Mouse (Mus musculus): ENCODE data around the gene 1700029I15Rik. TPM values are rescaled to one million over a fixed set of nuclear protein-coding genes. Genes with fewer than 3 reads are reported as not detected.

Gene 1700029I15Rik
- total and polyA plus RNA-seq, 3 experiments, result 0.67 to 3.4 (median 3.0) TPM

DNA sequence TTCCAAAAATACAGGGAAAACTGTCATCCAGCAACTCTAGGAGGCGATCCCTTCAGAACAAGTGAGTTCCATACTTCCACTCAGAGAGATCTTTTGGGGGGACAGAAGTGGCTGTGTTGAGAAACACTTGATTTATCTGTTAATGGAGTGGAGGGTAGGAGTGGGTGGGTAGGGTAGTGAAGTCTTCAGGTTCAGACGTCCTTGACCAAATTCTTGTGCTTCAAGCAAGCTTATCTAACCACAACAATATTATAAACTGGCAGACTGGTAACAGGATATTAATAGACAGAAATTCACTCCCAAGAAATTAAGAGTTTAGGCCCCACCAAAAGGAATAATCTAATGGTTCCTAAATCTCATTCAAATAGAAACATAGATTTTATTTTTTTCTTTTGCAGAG, 47.8 kb downstream of the 1700029I15Rik start:
- H3K4me1 ChIP-seq (ENCODE audit: control insufficient read depth in 1 of 2, insufficient read depth in 2 of 2), result peaks cover 11 to 59% of the 10 kb centered on the region in 2 experiments
- DNase-seq (ENCODE audit: extremely low read depth), result no peak
- H3K9me3 ChIP-seq (replicated peaks; ENCODE audit: low read length), result no peaks in the 10 kb centered on the region
- in situ Hi-C loops (cut with MboI; ENCODE audit: low pct_ligation_motif_present, low pct_unique_long_range_greater_than_20kb, low sequenced_read_pairs) (loop anchor here (5.0 kb wide), 1 partner anchor 443 kb away; no protein-coding TSS in a partner anchor), dilution Hi-C loops (cut with MboI; ENCODE audit: extremely low pct_ligation_motif_present, extremely low pct_unique_long_range_greater_than_20kb, low sequenced_read_pairs) (no loop called here)
- H3K79me2 ChIP-seq (replicated peaks; ENCODE audit: control insufficient read depth, extremely low read depth, insufficient read depth, poor library complexity, severe bottlenecking), result peaks cover 53% of the 10 kb centered on the region
- peaks cover 4% of the 10 kb centered on the region for H3K27me3 ChIP-seq (replicated peaks)
- no peak overlapping the region for H3K27ac ChIP-seq (ENCODE audit: insufficient read depth, low read depth)
- H3K4me3 ChIP-seq (replicated peaks in 1 of 3; ENCODE audit: low read depth in 2 of 3, low read length in 2 of 3, poor library complexity in 1 of 3), result no peak overlapping the region
- H3K9ac ChIP-seq (ENCODE audit: insufficient read depth, low read depth), result no peak overlapping the region
- TF ChIP-seq UBTF (IDR thresholded peaks at IDR 0.05; ENCODE audit: low read depth, low read length) (no peak), MAFK (IDR thresholded peaks at IDR 0.05; ENCODE audit: insufficient replicate concordance, low read length) (no peak), MEF2A (IDR thresholded peaks at IDR 0.05; ENCODE audit: borderline replicate concordance, low read depth, low read length) (no peak), ZNF384 (IDR thresholded peaks at IDR 0.05; ENCODE audit: low read depth, low read length) (no peak), IRF4 (IDR thresholded peaks at IDR 0.05; ENCODE audit: low read depth, low read length) (no peak), GABPA (IDR thresholded peaks at IDR 0.05; ENCODE audit: insufficient replicate concordance, low read depth, low read length) (no peak), USF1 (IDR thresholded peaks at IDR 0.05; ENCODE audit: low read depth, low read length) (no peak)
- peaks cover 27 to 69% of the 10 kb centered on the region in 2 experiments for H3K36me3 ChIP-seq (replicated peaks in 1 of 2; ENCODE audit: control insufficient read depth in 1 of 2, insufficient read depth in 1 of 2, low read length in 1 of 2)
- H3K4me2 ChIP-seq (ENCODE audit: insufficient read depth, low read depth, poor library complexity, severe bottlenecking), result no peak overlapping the region

DNA sequence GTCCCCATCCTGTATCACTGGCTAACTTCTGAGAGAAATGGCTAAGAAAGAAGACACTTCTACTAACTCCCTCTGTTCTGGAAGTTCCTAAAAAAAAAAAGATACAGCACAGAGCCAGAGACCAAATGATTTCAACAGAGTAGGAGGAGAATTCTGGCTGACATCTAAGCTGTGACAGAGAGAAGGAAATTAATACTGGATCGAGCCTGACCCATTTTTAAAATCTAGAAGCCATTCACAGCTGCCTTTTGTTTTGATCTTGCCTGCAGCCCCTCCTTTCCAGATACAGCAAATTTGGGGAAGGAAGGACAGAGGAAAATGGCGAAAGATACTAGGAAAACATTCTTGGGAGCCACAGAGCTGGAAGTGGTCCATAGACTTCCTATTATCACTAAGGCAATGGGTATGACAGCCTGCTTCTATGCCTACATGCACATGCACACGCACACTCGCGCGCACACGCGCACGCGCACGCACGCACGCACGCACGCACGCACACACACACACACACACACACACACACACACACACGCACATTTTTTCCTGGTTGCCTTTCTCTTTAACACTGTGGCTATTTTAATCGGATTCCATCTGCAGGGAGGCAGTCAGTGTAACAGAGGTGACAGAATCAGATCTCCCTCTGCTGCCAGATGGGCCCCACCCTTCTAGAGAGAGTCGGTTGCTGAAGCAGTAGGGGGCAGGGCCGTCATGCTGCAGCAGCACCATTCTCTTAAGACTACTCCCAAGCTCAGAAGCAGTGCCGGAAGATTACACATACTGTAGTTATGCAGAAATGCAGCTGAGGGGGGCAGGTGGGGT, 48.6 kb downstream of the 1700029I15Rik start:
- no peak for TF ChIP-seq CHD2 (IDR thresholded peaks at IDR 0.05; ENCODE audit: low read length)
- no peak for TF ChIP-seq ELF1 (IDR thresholded peaks at IDR 0.05; ENCODE audit: low read depth, low read length)
- no peak for TF ChIP-seq POLR2A (IDR thresholded peaks at IDR 0.05; ENCODE audit: low read depth, low read length)
- TF ChIP-seq ETS1 (conservative IDR thresholded peaks at IDR 0.05; ENCODE audit: low read depth, low read length), result no peak
- TF ChIP-seq TBP (conservative IDR thresholded peaks at IDR 0.05; ENCODE audit: low read depth, low read length), result no peak
- TF ChIP-seq SMC3 (IDR thresholded peaks at IDR 0.05; ENCODE audit: low read depth, low read length), result no peak
- no peak for TF ChIP-seq E2F4 (IDR thresholded peaks at IDR 0.05; ENCODE audit: insufficient replicate concordance, low read depth, low read length)
- no peak for TF ChIP-seq PAX5 (IDR thresholded peaks at IDR 0.05; ENCODE audit: low read length)
- H3K27ac ChIP-seq (ENCODE audit: insufficient read depth, low read depth), result no peak overlapping the region
- H3K9me3 ChIP-seq (replicated peaks; ENCODE audit: low read length), result no peaks in the 10 kb centered on the region
- H3K27me3 ChIP-seq (replicated peaks), result peaks cover 6% of the 10 kb centered on the region
- dilution Hi-C loops (cut with MboI; ENCODE audit: extremely low pct_ligation_motif_present, extremely low pct_unique_long_range_greater_than_20kb, low sequenced_read_pairs) (no loop called here), in situ Hi-C loops (cut with MboI; ENCODE audit: low pct_ligation_motif_present, low pct_unique_long_range_greater_than_20kb, low sequenced_read_pairs) (loop anchor here (5.0 kb wide), 1 partner anchor 444 kb away; no protein-coding TSS in a partner anchor)
- peaks cover 53% of the 10 kb centered on the region for H3K79me2 ChIP-seq (replicated peaks; ENCODE audit: control insufficient read depth, extremely low read depth, insufficient read depth, poor library complexity, severe bottlenecking)
- no peak overlapping the region for H3K9ac ChIP-seq (ENCODE audit: insufficient read depth, low read depth)
- peaks cover 19 to 60% of the 10 kb centered on the region in 2 experiments for H3K36me3 ChIP-seq (replicated peaks in 1 of 2; ENCODE audit: control insufficient read depth in 1 of 2, insufficient read depth in 1 of 2, low read length in 1 of 2)
- H3K4me1 ChIP-seq (ENCODE audit: control insufficient read depth in 1 of 2, insufficient read depth in 2 of 2), result peaks cover 11 to 54% of the 10 kb centered on the region in 2 experiments
- peak overlapping the region; percentile 90; the same call in 1 of the 2 replicates for H3K4me2 ChIP-seq (ENCODE audit: insufficient read depth, low read depth, poor library complexity, severe bottlenecking)
- DNase-seq (ENCODE audit: extremely low read depth), result no peak
- no peak overlapping the region for H3K4me3 ChIP-seq (replicated peaks in 1 of 3; ENCODE audit: low read depth in 2 of 3, low read length in 2 of 3, poor library complexity in 1 of 3)
